Mouse (Mus musculus): ENCODE measurements around the gene Dlgap1.

Gene Dlgap1

GRCm38 (mm10) chr17:70864645-70865044, 895.8 kb downstream of the Dlgap1 start:
- DNase-seq (ENCODE audit: low spot score in 2 of 2), result no peak

GRCm38 (mm10) chr17:70865060-70865604, 896.3 kb downstream of the Dlgap1 start:
- no peak for DNase-seq (ENCODE audit: low spot score in 2 of 2)

DNA sequence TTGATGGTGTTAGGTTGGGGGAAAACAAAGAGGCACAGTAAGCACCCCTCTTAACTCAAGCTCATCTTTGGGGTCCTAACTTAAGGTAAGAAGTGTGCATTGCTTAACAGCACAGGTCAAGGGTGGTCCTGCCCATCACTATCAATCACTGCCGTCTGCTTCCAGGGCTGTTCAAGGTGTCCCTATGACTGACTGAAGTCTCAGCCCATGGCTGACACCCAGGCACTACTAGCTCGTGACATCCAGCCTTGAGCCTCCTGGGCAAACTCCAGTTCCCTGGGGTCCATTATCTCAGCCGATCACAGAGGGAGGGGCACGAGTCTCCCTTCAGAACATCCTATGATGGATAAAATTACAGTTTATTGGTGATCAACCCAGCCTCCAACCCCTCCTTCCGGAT, 897.2 kb downstream of the Dlgap1 start:
- no peak for DNase-seq (ENCODE audit: low spot score in 2 of 2)

DNA sequence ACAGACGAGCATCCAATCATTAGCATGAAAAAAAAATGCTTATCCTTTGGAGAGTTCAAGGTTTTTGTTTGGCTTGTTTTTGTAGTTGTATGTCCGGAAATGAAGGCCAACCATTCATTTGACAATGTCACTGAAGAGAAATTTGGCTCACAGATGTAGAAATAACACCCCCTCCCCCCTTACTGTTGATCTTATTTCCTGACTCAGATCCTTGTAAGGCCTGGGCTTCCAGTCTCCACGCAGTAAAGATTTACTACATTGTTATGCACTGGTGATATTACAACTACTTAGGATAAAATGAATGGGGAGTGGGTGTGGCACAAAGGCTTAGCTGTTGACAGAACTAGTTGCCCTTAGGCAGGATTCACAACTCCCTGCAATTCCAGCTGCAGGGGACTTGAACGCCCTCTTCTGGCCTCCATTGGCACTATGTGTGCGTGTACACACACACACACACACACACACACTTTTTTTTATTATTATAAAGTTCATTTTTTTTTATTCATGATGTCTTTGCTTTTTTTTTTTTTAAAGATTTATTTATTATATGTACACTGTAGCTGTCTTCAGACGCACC, 897.8 kb downstream of the Dlgap1 start:
- DNase-seq (ENCODE audit: low spot score in 2 of 2), result no peak

- DNase-seq (ENCODE audit: low spot score in 2 of 2), result no peak
Measured at GRCm38 (mm10) chr17:70868577-70869229, 899.8 kb downstream of the Dlgap1 start.

DNA sequence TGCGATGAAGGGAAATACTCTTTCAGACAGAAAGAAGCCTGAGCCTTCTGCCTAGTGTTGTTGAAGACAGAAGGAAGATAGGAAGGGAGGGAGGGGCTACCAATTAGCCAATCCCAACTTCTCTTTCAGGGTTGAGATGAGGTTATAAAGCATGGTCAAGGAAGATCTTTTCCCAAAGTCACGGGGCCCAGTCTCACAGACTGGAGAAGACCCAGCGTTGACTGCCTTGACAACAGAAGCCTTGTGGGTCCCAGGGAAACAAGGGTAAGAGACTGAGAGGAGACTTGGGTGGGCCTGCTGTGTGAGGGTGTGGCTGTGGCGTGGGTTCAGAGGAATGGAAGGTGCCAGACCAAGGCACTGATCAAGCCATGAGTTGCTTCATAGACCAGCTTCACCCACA, 901.7 kb downstream of the Dlgap1 start:
- no peak for DNase-seq (ENCODE audit: low spot score in 2 of 2)
